Mouse (Mus musculus) cerebellum, adult 2 months (tissue): ENCODE measurements around the gene Rb1. TPM values are rescaled to one million over a fixed set of nuclear protein-coding genes. Genes with fewer than 3 reads are reported as not detected.

Experiments
- DNase-seq, 2 experiments: peaks; one replicate each; pipeline ENCODE4 v3.0.0; 2021
- H3K27ac ChIP-seq: fragments of 200-500 bp; 2 replicates; pipeline ENCODE4 v1.5.1; 2012; ENCODE audit warnings: low read length, control low read depth, inconsistent platforms; ENCODE audit not compliant: insufficient read depth
- H3K27me3 ChIP-seq: fragments of 200-500 bp; 2 replicates; pipeline ENCODE4 v1.6.1; 2012; ENCODE audit warnings: inconsistent platforms, mild to moderate bottlenecking, low read length, moderate library complexity; ENCODE audit not compliant: control insufficient read depth, insufficient read depth
- H3K4me1 ChIP-seq: fragments of 200-500 bp; 2 replicates; pipeline ENCODE4 v1.6.1; 2011; ENCODE audit warnings: low read length; ENCODE audit not compliant: control insufficient read depth, insufficient read depth
- H3K4me3 ChIP-seq: fragments of 200-500 bp; replicated peaks from 2 replicates; pipeline ENCODE3; 2011; ENCODE audit warnings: mild to moderate bottlenecking, low read depth, low read length, control low read depth; ENCODE audit not compliant: insufficient read depth
- CTCF ChIP-seq: fragments of 200-500 bp; IDR thresholded peaks from 2 replicates; pipeline ENCODE4 v1.5.1; 2011; ENCODE audit warnings: low read depth, mild to moderate bottlenecking, control low read depth, low read length, moderate library complexity, borderline replicate concordance; ENCODE audit not compliant: insufficient read depth
- POLR2A ChIP-seq: fragments of 200-500 bp; IDR thresholded peaks from 2 replicates; pipeline ENCODE4 v1.6.1; 2011; ENCODE audit warnings: low read length, control low read depth, borderline replicate concordance; ENCODE audit not compliant: insufficient read depth
- WGBS: fragments of 180-500 bp; shearing (Covaris S2); methylation state at CpG from one replicate; pipeline ENCODE4 v1.1.7; 2018; 5-methylcytosine and 5-hydroxymethylcytosine counted together
- polyA plus RNA-seq: library from polyadenylated mRNA; depleted of rRNA; stranded (reverse); fragments of >200 nt; gene quantifications from 2 replicates; pipeline ENCODE4 v1.2.3, GENCODE M21; 2012; rRNA removed

The Rb1 gene
- polyA plus RNA-seq, 1 experiment = 21.2 TPM

- H3K27me3 ChIP-seq = no peaks in the 10 kb centered on the region
- no peak for DNase-seq
- no peak overlapping the region for H3K4me3 ChIP-seq
- 93% methylated on average over 7 of the region's 7 CpGs for WGBS
- TF ChIP-seq POLR2A (no peak), CTCF (no peak)
- H3K27ac ChIP-seq = no peak overlapping the region
- no peaks in the 10 kb centered on the region for H3K4me1 ChIP-seq
Observed at GRCm38 (mm10) chr14:73138483-73138882, 187.1 kb downstream of the Rb1 start.

- H3K27me3 ChIP-seq = no peaks in the 10 kb centered on the region
- DNase-seq = no peak
- 72% methylated on average over 5 of the region's 5 CpGs for WGBS
- H3K27ac ChIP-seq = no peak overlapping the region
- H3K4me1 ChIP-seq = no peaks in the 10 kb centered on the region
- TF ChIP-seq POLR2A = no peak
- no peak for TF ChIP-seq CTCF
- H3K4me3 ChIP-seq = no peak overlapping the region
Observed at GRCm38 (mm10) chr14:73137234-73137633, 188.4 kb downstream of the Rb1 start.

Other genes starting within 250 kb of the Rb1 start
- gene Rcbtb2, start 202.8 kb downstream of the Rb1 start, polyA plus RNA-seq = 27.0 and 30.2 TPM in 2 replicates
- 2.4 and 2.7 TPM in 2 replicates for gene Lpar6, start 87.9 kb downstream of the Rb1 start, polyA plus RNA-seq
- gene Itm2b, start 59.5 kb upstream of the Rb1 start, polyA plus RNA-seq = 1,793 and 1,993 TPM in 2 replicates
- 38.7 and 40.0 TPM in 2 replicates for gene Med4, start 184.2 kb upstream of the Rb1 start, polyA plus RNA-seq
- 163 and 164 TPM in 2 replicates for gene Sucla2, start 199.5 kb upstream of the Rb1 start, polyA plus RNA-seq
- 4.6 and 5.0 TPM in 2 replicates for gene Nudt15, start 222.4 kb upstream of the Rb1 start, polyA plus RNA-seq